Mouse (Mus musculus) kidney, embryonic 15.5 days (tissue): ENCODE measurements around the gene Rhbdf1. TPM values are rescaled to one million over a fixed set of nuclear protein-coding genes. Genes with fewer than 3 reads are reported as not detected.
A peak's percentile ranks its signal among the peaks of the same experiment; 100 is the strongest.

Experiments
- ATAC-seq: fragments of 200-750 bp; cut with Nextera tagmentation; replicated peaks from 2 replicates; pipeline ENCODE4 v1.8.0; 2017; ENCODE audit warnings: moderate TSS enrichment; ENCODE audit not compliant: low FRiP score
- H3K27ac ChIP-seq: fragments of 300-500 bp; sonication (generic); 2 replicates; pipeline ENCODE4 v1.5.1; 2015; ENCODE audit warnings: mild to moderate bottlenecking, inconsistent platforms
- H3K27me3 ChIP-seq: fragments of 300-500 bp; sonication (generic); 2 replicates; pipeline ENCODE4 v1.6.1; 2015; ENCODE audit warnings: inconsistent platforms
- H3K36me3 ChIP-seq: fragments of 300-500 bp; sonication (generic); 2 replicates; pipeline ENCODE4 v1.6.1; 2015; ENCODE audit warnings: inconsistent platforms
- H3K4me1 ChIP-seq: fragments of 300-500 bp; sonication (generic); 2 replicates; pipeline ENCODE4 v1.6.1; 2015; ENCODE audit warnings: inconsistent platforms
- H3K4me2 ChIP-seq: fragments of 300-500 bp; sonication (generic); 2 replicates; pipeline ENCODE4 v1.6.1; 2015; ENCODE audit warnings: moderate library complexity, mild to moderate bottlenecking, inconsistent platforms
- H3K4me3 ChIP-seq: fragments of 300-500 bp; sonication (generic); replicated peaks from 2 replicates; pipeline ENCODE4 v1.5.1; 2015; ENCODE audit warnings: mild to moderate bottlenecking, inconsistent platforms
- H3K9ac ChIP-seq: fragments of 300-500 bp; sonication (generic); 2 replicates; pipeline ENCODE4 v1.6.1; 2015; ENCODE audit warnings: mild to moderate bottlenecking, inconsistent platforms
- H3K9me3 ChIP-seq: fragments of 300-500 bp; sonication (generic); replicated peaks from 2 replicates; pipeline ENCODE4 v1.6.1; 2016; ENCODE audit warnings: inconsistent platforms
- WGBS: fragments of 180-500 bp; shearing (Covaris S2); methylation state at CpG from one replicate; pipeline ENCODE4 v1.1.7; 2015; ENCODE audit warnings: mixed read lengths; 5-methylcytosine and 5-hydroxymethylcytosine counted together
- polyA plus RNA-seq: library from polyadenylated mRNA; unstranded; fragments of >200 nt; fragmentation: Nextera tagmentation; extraction: Ambion mirVana; gene quantifications from 2 replicates; pipeline ENCODE4 v1.2.1, GENCODE M21; 2015

Rhbdf1 gene
- polyA plus RNA-seq, 1 experiment from 2014 or later = 55.4 TPM

DNA sequence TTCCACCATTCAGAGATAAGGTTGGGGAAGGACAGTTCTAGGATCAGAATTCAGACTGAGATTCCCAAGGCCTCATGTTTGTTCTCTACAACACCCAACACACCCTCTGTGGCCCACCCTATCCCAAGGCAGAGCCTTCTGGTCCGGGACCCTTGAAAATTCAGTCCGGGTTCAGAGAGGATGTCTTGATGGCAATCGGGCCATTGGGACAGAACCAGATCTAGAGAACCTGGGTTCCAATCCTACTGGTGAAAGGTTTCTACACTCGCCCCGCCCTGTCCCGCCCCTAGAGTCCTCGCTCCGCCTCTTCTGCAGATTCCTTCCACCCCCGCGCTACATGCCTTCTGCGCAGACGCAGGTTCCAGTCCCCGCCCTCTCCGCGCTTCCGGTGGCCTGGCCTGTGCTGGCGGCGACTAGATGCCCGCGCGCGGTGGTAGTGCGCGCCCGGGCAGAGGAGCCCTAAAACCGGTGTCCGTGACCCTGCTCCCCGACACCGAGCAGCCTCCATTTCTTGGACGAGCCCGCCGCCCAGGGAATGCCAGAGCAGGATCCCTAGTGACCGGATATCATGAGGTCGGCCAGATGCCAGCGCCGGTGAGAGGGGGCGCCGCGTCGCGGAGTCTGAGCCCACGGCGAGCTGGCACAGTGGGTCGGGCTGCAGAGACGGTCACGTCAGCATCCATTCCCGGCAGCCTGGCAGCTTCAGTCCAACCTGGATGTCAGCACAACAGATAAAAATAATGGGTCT lies 4.2 kb upstream of the Rhbdf1 start, which contains the start of gene Mpg:
Gene Mpg (plus strand): TSS at position 382 of the 748 bp plus-strand sequence.
- H3K4me3 ChIP-seq = peak within 1 kb of the TSS; percentile 79
- no peaks in the 10 kb centered on the region for H3K27me3 ChIP-seq
- peaks cover 61% of the 10 kb centered on the region for H3K4me1 ChIP-seq
- H3K36me3 ChIP-seq = peaks cover 29% of the 10 kb centered on the region
- peak within 1 kb of the TSS; percentile 92 for H3K27ac ChIP-seq
- H3K9ac ChIP-seq = peak within 1 kb of the TSS; percentile 76
- ATAC-seq = peak; percentile 76
- H3K4me2 ChIP-seq = peak within 1 kb of the TSS; percentile 81
- 4% methylated on average over 47 of the region's 47 CpGs for WGBS
- H3K9me3 ChIP-seq = no peaks in the 10 kb centered on the region

DNA sequence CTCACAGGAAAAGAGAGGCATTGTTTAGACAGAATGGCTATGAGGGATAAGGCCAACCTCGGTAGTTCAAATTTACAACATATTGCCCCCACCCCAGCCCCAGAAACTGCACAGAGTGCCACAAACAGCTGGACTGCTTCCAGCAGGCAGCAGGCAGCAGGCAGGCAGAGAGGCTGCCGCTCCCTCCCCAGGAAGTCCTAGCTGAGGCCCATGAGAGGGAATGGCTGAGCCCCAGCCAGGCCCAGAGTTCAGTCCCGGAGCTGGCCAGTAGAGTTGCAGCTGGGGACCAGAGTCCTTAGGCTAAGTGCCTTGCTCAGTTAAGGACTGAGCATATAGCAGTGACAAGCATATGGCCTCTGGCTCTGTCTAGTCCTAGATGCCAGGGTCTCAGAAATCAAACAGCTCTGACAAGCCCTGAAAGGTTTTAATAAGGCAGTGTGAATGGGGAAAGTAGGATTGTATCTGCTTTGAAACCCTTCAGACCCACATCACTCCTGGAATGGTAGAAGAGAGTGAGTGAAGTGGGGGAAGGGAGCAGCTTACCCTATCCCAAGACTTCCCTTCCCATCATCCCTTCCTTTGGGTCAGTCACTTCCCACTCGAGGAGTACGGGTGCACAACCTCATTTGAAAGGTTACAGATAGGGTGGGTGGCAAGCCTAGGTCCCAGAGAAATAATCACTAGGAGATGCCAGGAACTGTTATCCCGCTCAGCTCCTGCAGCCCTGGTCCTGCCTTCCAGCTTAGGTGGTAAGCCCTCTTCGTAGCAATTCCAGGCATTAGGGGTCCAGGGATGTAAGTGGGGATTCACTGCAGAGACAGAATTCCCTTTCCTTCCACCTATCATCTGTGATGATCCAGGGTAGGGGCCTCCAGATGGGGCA lies 3.4 kb upstream of the Rhbdf1 start:
- WGBS = 49% methylated on average over 7 of the region's 7 CpGs
- no peaks in the 10 kb centered on the region for H3K9me3 ChIP-seq
- no peak overlapping the region for H3K4me3 ChIP-seq
- no peaks in the 10 kb centered on the region for H3K27me3 ChIP-seq
- peaks cover 21% of the 10 kb centered on the region for H3K36me3 ChIP-seq
- no peak overlapping the region for H3K9ac ChIP-seq
- peaks cover 69% of the 10 kb centered on the region for H3K4me1 ChIP-seq
- H3K4me2 ChIP-seq = peak overlapping the region; percentile 81
- no peak for ATAC-seq
- H3K27ac ChIP-seq = peak overlapping the region; percentile 92

DNA sequence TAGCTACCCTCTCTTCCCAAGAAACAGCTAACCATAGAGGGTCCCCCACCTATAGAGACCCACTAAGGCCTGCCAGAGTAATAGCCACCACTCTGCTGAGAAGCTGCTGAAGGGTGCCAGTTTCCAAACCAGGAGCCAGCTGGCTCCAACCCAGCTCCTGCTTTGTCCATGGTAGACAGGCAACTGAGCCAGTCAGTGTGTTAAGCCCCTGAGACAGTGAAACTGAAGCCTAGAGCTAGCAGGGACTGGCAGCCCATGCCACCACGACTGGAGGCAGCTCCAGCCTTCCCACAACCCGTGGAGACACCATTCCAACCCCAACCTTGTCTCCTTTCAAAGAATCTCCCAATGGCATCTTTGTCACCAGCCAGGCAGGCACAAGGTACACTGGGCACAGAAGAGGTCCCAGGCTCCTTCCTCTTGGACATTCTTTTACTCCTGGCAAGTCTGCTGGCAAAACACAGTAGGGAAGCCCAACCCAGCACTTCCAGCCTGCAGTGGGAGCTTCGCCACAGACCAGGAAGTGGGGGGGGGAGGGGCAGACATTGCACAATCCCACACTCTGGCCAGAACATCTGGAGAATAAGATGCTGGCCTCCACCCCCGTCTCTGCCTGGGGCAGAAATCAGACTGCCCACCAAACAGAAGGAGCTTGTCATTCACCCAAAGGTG lies 2.5 kb upstream of the Rhbdf1 start:
- Histone ChIP-seq H3K9me3 (no peaks in the 10 kb centered on the region), H3K4me3 (no peak overlapping the region), H3K4me2 (peak overlapping the region; percentile 17), H3K4me1 (peaks cover 78% of the 10 kb centered on the region), H3K36me3 (peaks cover 12% of the 10 kb centered on the region), H3K27ac (peak overlapping the region; percentile 92), H3K27me3 (no peaks in the 10 kb centered on the region), H3K9ac (no peak overlapping the region)
- no peak for ATAC-seq
- WGBS = 24% methylated on average over 4 of the region's 4 CpGs

DNA sequence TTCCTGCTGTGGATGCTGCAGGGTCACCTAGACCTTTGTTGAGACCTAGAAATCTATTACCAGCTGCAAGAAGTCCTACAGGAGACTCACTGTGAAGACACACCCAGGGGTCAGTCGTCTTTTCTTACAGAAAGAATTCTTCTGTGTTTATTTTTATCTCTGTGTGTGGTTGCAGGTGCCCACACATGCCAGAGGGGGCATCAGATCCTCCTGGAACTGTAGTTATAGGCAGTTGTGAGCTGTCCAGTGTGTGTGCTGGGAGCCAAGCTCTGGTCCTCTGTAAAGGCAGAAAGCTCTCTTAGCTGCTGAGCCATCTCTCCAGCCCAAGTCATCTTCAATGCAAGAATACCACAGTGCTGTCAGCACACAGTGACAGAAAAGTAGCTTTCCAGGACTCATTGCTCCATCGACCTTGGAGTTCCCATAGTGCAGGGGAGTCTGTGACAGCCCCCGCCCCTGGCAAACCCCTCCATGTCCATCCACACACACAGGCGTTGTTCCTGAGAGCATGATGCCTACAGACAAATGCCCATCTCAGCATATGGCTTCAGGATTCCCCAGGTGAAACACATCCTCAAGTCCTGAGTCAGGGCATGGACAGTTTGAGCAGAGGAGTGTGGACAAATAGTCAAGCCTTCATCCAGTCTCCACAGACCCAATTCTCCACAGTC lies 1.3 kb upstream of the Rhbdf1 start:
- Histone ChIP-seq H3K4me1 (peaks cover 88% of the 10 kb centered on the region), H3K4me2 (no peak overlapping the region), H3K9ac (no peak overlapping the region), H3K4me3 (no peak overlapping the region), H3K27me3 (no peaks in the 10 kb centered on the region), H3K36me3 (peaks cover 2% of the 10 kb centered on the region), H3K9me3 (no peaks in the 10 kb centered on the region), H3K27ac (peak overlapping the region; percentile 98; the same call in 1 of the 2 replicates)
- ATAC-seq = no peak
- WGBS = 69% methylated on average over 4 of the region's 4 CpGs

DNA sequence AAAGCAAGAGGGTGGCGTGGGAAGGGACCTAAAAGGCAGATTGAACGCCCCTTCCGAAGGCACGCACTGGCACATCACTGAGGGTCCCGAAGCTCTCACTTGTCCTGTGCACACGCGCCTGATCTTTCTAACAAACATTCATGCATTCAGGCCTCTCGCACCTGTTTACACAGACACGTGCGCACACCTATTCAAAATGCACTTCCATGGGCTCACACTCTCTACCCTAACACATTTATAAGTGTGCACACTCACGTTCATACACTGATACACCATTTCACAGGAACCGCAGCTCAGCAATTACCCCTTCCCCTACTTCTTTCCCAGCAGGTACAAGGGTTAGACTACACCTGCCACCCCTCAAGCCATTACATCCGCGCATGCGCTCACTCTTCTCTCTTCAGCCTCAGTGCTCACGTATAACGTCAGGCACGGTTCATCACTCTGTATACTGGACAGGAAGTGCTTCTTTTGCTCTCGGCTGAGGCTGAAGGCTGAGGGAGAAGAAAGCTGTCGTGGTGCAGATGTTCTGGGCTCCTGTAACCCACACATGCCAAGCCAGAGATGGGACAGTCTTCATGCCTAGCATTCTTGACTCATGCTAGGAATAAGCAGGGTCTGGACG lies 582 bp upstream of the Rhbdf1 start:
- peak overlapping the region; percentile 93 for H3K9ac ChIP-seq
- H3K36me3 ChIP-seq = no peaks in the 10 kb centered on the region; the same call in none of the 2 replicates
- no peaks in the 10 kb centered on the region for H3K9me3 ChIP-seq
- peak overlapping the region; percentile 91 for H3K4me3 ChIP-seq
- peaks cover 86% of the 10 kb centered on the region for H3K4me1 ChIP-seq
- ATAC-seq = no peak
- H3K27ac ChIP-seq = peak overlapping the region; percentile 98
- WGBS = 4% methylated on average over 21 of the region's 21 CpGs
- no peaks in the 10 kb centered on the region for H3K27me3 ChIP-seq
- peak overlapping the region; percentile 92 for H3K4me2 ChIP-seq

DNA sequence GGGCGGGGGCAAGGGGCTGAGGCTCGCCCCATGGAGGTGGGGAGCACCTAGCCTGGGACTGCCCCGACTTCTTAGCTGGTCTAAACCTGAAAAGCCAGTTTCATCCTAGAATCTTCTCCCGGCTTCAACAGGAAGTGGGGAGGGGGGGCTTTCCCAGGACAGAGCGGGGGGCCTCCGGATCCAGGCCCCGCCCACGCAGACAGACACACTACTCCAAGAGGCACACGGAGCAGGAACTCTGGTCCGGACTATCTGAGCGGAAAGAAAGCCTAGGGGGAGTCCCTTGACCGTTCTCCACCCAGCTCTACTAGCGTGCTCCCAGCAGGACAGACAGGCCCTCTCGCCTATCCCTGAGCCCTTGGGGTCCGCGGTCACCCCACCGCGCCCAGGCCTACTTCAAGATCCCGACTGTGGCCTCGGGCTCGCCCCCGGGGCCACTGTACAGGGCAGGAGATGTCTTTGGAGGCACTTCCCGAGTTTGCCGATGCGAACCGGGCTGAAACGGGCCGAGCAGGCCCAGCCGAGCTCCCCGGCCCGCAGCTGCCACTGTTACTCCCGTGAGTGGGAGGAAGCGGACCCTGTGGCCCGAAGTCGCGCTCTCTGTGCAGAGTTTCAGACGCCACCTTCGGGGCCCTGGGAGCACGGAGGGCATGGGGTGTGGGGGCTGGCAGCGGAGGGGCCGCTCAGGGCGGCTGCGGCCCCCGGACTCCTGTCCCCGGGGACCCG lies 712 bp downstream of the Rhbdf1 start:
- Histone ChIP-seq H3K4me3 (peak overlapping the region; percentile 91), H3K27me3 (no peaks in the 10 kb centered on the region), H3K4me1 (peaks cover 77% of the 10 kb centered on the region), H3K36me3 (no peaks in the 10 kb centered on the region; the same call in none of the 2 replicates), H3K9me3 (no peaks in the 10 kb centered on the region), H3K27ac (peak overlapping the region; percentile 98), H3K9ac (peak overlapping the region; percentile 93), H3K4me2 (peak overlapping the region; percentile 92)
- peak; percentile 69 for ATAC-seq
- under 1% methylated on average over 45 of the region's 46 CpGs for WGBS

DNA sequence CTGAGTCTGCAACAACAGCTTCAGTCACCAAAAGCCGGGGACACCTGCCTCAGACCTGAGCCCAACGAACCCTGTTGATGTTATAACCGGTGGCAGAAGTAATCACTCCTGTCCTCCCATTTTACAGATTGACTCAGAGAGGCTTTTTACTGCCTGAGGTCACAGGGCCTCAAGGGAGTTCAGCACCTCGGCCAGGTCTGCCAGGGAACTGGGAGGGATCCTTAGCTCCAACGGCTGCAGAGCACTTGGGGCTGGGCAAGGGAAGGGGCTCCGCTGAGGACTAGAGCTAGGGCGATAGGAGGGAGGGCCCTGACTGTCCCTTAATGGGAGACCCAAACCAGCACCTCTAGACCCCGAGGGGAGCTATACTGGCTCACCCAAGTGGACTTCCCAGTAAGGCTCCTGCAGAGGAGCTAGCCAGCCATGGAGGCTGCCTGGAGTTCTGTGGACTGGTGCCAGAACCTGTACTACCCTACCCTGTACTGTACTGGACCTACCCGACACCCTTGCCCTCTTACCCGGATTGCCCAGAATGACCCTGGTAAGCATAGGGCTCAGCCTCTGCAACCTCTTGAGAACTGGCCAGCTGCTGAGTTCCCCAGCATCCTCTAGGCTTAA lies 1.4 kb downstream of the Rhbdf1 start:
- H3K27me3 ChIP-seq = no peaks in the 10 kb centered on the region
- peak overlapping the region; percentile 98 for H3K27ac ChIP-seq
- peak overlapping the region; percentile 93 for H3K9ac ChIP-seq
- H3K4me2 ChIP-seq = peak overlapping the region; percentile 92
- peaks cover 5% of the 10 kb centered on the region for H3K36me3 ChIP-seq
- peak overlapping the region; percentile 91 for H3K4me3 ChIP-seq
- H3K9me3 ChIP-seq = no peaks in the 10 kb centered on the region
- ATAC-seq = no peak
- 37% methylated on average over 10 of the region's 10 CpGs for WGBS
- peaks cover 70% of the 10 kb centered on the region for H3K4me1 ChIP-seq

DNA sequence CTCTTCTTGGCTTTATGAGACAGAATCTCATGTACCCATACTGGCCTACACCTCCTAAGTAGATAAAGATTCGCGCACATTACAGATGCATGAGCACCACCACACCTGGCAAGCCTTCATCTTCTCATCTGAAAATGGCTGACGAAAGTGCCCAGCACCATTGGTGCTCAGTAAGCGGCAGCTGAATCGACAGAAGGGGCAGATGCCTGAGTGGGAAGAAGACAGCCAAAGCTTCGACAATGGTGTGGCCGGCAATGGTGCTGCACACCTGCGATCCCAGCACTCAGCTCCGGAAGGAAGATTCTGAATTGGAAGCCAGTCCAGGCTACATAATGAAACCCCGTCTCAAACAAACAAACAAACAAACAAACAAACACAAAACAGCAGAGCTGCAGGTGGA lies 2.8 kb downstream of the Rhbdf1 start:
- Histone ChIP-seq H3K4me3 (no peak overlapping the region), H3K4me2 (no peak overlapping the region), H3K9ac (no peak overlapping the region), H3K27me3 (no peaks in the 10 kb centered on the region), H3K4me1 (peaks cover 56% of the 10 kb centered on the region), H3K27ac (no peak overlapping the region), H3K9me3 (no peaks in the 10 kb centered on the region), H3K36me3 (peaks cover 18% of the 10 kb centered on the region)
- no peak for ATAC-seq
- WGBS = 87% methylated on average over 10 of the region's 10 CpGs

DNA sequence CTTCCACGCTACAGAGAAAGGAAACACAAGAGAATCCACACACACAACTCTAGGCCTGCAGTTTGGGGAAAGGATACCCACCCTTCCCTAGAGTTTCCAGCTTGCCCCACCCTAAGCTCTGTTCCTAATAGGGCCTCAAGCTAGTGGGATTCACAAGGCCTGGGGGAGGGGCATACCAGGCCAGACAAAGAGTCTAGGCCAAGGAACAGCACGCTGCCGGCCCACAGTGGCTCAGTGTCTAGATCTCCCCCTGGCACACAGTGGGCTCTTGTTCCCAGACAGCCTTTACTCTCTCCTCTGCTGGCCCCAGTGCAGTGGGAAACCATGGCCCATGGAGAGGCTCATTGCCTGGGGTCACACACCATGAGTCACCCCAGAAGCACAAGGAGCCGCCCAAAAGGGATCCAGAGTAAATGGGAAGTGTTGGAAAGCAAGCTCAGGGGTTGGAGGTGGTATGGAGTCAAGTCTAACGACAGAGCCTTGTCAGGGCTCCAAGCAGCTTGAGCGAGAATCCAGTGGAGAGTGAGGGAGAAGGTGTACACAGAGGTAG lies 3.5 kb downstream of the Rhbdf1 start:
- Histone ChIP-seq H3K9ac (no peak overlapping the region), H3K36me3 (peaks cover 26% of the 10 kb centered on the region), H3K4me1 (peaks cover 49% of the 10 kb centered on the region), H3K9me3 (no peaks in the 10 kb centered on the region), H3K4me2 (no peak overlapping the region), H3K27me3 (no peaks in the 10 kb centered on the region), H3K27ac (no peak overlapping the region), H3K4me3 (no peak overlapping the region)
- no peak for ATAC-seq
- 57% methylated on average over 6 of the region's 6 CpGs for WGBS

DNA sequence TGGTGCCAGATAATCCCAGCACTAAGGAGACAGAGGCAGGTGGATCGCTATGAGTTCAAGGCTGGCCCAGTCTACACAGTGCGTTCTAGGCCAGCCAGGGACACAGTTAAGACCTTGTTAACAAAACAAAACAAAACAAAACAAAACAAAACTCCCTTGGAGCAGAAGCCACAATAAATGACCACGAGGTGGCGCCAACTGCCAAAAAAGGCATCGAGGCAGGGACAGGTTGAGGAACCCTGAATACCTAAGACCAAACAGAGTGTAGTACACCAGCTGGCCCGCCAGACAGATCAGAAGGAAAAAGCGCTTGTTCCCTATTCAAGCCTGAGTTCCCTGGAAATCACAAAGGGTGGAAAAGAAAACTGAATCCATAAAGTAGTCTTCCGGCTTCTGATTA lies 5.2 kb downstream of the Rhbdf1 start:
- no peak for ATAC-seq
- Histone ChIP-seq H3K27ac (no peak overlapping the region), H3K4me2 (no peak overlapping the region), H3K27me3 (no peaks in the 10 kb centered on the region), H3K9me3 (no peaks in the 10 kb centered on the region), H3K4me3 (no peak overlapping the region), H3K4me1 (peaks cover 35% of the 10 kb centered on the region), H3K9ac (no peak overlapping the region), H3K36me3 (peaks cover 43% of the 10 kb centered on the region)
- WGBS = 24% methylated on average over 8 of the region's 8 CpGs
